Mouse (Mus musculus) adrenal gland, postnatal 10 days (tissue): ENCODE measurements around the gene Ccdc74a. TPM values are rescaled to one million over a fixed set of nuclear protein-coding genes. Genes with fewer than 3 reads are reported as not detected.

Experiments
- DNase-seq: peaks from one replicate; pipeline ENCODE4 v3.0.0; 2021; ENCODE audit warnings: mixed read lengths
- total RNA-seq, 2 experiments: library from RNA; stranded (reverse); gene quantifications; 2 replicates each; pipeline ENCODE4 v1.2.3; 2021

The Ccdc74a gene
- total RNA-seq, 2 experiments from 2014 or later = 2.5 to 3.2 TPM

DNA sequence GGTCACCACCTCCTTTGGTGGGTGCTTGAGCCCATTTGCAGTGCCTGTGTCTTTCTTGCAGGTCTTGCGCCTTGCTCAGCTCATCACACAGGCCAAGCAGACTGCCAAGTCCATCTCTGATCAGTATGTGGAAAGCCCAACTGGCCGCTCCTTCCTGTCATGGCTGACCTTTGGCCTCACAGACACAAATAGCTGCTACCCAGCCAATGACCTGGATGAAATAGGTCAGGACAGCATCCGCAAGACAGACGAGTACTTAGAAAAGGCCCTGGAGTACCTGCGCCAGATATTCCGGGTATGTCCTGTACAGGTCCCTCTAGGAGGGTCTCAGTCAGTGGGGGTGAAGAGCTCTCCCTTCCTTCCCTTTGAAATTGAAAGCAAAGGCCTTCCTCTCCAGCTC is 5.0 kb upstream of the Ccdc74a start:
- DNase-seq = no peak

DNA sequence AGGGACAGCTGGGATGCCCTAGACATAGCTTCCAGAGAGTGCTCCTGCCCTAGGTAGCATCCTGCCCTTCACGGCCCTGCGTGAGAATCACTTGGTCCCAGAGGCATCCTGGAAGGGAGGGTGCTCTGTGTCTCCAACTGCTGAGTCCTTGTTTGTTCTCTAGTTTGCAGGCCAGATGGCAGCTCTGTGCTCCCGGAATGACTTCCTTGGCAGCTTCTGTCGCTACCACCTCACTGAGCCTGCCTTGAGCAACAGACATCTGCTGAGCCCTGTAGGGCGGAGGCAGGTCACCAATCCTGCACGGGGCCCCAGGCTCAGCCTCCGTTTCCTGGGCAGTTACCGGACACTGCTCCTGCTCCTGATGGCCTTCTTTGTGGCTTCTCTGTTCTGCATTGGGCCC is 4.0 kb upstream of the Ccdc74a start:
- no peak for DNase-seq

DNA sequence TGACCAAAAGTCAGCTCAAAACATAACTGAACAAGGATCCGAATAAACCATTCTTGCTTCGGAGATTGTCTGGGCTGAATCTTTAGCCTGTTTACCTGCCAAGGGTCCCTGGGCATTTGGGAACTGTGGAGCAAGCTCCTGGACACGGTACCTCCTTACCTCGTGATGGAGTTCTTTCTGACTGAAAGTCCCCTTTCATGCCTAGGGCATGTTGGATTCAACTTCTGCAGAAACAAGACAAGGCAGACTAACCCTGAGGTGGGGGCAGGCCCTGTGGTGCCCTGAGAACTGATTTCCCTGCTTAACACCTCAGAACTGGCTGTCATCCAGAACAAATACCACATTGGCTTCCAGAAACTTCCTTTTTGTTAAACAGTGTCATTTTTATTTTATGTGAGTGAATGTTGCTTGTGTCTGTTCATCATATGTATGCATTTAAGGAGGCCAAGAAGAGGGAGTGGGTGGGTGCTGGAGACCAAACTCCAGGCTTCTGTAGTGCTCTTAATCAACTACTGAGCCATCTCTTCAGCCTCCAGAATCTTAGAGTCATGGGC is 2.8 kb upstream of the Ccdc74a start:
- no peak for DNase-seq

DNA sequence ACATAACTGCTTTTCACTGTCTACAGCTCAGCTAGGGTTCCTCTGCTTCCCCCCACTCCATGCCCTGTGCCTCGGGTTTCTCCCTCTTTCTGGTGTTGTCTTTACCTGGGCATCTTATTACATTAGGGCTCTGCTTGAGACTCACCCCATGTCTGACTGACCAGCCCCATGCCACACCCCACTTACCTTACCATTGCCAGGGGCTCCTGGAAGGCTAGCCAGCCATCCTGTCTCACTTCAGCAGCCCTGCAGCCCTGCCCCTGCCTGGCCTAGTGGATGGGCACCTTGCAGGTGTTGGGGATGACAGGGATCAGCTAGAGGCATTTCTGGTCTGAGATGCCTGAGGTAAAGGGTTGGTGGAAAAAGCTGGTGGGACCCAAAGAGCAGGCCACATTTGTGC is 886 bp downstream of the Ccdc74a start:
- DNase-seq = no peak

DNA sequence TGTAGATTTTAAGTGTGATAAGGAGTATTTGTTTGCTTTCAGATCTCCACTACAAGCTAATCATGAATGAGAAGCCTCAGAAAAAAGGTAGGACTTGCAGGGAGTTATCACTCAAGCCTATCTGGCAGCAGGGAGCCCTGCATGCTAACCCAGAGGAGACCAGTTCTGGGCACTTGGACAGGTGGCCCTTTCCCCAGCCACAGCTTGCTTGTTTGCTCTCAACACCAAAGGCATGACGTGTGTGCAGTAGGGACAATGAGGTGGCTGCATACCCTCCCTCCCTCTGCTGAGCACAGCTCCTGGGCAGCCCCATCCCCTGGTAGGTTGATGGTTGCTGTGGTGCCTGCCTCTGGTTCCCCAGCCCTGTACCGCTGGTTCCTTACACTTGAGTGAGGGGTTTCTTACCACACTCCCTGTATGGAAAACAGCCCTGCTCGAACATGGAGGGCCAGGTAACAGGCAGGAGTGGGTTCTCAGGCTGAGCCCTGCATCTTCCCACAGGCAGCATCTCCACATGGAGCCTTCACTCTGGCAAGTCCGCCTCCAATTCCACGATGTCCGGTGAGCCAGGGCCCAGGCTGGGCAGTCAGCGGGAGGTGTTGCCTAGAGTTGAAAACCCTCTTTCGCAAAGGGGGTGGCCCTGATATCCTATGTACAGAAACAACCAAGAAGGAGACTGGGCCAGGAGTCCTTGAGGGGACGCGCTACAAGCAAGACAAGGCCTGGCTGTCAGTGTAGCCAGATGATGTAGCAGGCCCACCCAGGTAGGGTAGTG is 1.5 kb downstream of the Ccdc74a start:
- DNase-seq = no peak

DNA sequence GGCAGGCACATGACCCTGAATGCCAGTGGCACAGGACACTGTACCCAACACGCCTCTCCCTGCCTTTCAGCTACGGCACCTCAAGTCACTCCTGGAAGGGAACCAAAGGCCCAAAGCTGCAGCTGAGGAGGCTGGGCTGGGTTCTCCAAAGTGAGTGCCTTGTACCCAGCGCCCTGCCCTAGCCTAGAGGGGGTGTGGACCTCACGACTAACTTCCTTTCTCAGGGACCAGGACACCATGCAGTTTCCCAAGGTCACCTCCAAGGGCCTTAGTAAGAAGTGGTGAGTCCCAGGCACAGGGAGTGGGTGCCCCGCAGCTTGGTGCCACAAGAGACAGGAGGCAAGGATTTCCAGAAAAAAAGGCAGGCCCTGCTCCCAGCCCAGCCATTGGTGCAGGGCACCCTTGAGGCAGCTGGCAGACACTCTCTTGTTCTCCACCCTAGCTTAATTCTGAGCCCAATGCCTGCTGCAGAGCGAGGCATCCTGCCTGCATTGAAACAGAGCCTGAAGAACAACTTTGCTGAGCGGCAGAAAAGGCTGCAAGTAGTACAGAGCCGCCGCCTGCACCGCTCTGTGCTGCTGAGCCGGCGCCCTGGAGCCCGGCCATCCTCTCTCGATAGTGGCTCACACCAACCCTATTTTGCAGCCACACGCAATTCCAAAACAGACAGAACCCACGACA is 3.8 kb downstream of the Ccdc74a start:
- no peak for DNase-seq

DNA sequence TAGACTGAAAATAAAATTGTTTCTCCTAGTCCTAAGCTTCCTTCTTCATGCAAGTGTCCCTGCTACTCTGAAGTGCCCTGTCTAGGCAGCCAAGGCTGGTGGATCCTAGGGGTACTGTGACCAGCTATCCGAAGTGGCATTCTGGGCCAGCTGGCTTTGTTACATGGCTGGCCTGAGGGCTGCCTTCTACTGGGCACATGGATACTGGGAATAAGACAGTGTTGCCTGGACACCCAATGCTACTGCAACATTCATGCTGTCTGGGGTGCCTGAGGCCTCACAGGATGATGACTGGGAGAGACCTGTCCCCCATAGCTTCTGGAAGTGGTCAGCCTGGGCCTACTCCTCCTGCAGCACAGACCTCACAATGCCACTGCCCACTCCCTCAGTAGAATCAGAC is 4.4 kb downstream of the Ccdc74a start:
- DNase-seq = no peak

DNA sequence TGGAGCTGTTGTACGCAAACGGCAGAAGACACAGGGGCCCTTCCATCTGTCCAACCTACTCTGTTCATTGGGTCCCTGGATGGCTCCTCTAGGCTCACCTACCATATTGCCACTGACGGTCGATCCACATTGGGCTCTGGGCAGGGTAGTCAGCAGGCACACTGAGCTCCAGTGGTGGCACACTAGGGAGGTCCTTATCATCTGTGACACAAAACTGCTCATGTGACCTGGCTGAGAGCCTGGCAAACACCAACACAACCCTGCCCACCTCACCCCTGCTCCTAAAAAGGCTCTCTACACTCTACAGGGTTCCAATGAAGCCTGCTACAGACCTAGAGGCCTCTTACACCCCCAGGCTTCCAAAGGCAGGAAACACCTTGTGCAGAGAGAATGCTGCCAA is 6.3 kb downstream of the Ccdc74a start:
- no peak for DNase-seq

DNA sequence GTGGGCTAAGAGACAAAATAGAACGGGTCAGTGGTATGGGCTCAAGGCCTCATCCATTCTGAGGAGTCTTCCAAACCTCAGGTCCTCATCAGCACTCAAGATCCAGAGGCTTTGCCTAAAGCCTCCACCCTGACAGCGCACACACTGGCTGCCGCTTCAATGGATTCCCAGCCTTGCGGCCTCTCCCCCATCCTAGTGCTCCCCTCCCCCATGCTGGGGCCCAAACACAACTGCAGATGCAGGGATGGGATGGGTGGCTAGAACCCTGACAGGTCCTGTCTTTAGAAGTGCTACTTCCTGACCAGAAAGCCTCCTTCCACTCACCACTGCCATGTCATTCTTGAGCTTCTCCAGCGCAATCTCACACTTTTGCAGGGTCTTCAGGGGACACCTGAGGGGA is 7.3 kb downstream of the Ccdc74a start:
- no peak for DNase-seq

DNA sequence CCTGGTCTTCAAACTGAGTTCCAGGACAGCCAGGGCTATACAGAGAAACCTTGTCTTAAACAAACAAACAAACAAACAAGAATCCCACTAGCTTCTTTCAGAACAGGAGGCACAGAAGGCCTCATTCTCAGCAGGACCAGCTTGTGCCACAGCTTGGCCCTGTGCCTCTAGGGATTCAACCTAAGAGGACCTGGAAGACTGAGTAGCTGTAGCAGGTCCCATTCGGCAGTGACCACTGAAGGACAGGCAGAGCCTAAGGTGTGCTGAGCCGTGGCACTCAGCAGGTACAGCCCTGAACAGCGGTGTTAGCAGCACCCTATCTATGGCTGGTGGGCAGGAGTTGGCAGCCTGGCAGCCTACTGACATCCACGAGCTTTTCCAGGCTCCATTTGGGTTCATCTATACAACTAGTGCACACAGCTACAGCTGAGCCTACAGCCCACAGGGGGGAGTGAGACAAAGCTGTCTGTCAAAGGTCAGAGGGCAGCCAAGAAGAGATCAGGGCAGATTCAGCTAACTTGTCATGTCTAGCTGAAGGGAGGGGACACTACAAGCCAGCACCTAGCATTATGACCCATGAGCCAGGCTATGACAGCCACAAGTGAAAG is 8.0 kb downstream of the Ccdc74a start:
- no peak for DNase-seq

DNA sequence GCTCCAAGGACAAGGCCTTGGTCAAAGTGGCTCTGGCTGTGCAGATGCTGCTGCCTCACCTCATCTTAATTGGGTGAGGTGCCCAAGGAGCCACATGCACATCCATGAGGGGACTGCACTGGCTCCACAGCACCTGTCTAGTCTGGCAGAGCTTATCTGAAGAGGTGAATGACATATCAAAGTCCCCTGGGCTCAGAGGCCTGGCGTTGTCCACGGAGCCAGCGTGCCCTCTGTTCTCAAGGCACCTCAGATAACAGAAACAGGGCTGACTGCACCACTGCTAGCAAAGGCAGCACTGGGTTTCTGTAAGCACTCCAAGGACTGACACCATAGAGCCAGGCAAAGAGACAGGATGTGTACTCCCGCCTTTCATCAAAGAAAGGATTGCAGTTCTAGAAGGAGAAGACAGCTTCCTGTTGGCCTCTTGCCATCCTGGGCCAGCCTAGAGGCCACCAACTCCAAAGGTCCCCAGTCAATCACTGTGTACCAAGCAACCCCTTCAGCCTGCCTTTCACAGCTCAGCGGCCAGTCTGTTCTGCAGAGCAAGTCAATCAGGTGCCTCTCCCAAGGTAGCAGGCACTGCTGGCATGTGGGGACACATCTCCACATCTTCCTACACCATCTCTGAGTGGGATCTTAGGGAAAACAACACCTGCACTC is 10.1 kb downstream of the Ccdc74a start:
- peak; percentile 38 for DNase-seq

DNA sequence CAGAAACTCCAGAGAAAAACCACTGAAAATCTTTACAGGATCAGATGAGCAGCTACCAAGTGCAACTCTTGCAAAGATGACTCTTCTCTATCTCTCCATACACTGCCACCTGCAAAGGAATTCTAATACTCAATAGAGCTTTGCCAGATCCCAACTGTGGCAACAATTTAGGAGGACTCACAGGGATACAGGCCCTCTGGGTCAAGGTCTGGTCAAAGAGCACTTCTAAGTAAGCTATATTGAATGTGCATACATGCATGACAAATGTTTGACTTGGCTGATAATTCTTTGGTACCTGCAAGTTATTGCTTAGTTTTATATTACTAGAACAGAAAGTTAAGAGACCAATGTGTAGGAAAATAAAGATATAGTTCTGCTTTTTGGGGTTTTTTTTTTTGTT is 19.3 kb downstream of the Ccdc74a start:
- no peak for DNase-seq

DNA sequence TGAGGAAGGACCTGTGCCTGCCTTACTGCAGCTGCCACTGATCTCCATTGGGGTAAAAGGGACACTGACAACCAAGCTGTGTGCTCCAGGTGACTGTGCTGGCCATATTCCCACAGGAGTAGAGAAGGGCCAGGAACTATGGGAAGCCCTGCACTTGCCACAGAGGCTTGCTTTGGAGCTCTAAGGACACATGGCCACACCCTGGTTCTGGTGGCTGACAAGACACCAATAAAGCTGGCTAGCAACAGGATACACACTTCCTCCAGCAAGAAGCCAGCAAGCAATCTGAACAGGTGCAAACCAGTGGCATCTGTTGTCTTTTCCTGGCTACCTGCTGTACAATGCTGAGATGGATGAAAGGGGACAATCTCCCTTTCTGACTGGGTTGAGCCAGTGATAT is 23.6 kb downstream of the Ccdc74a start:
- DNase-seq = no peak

DNA sequence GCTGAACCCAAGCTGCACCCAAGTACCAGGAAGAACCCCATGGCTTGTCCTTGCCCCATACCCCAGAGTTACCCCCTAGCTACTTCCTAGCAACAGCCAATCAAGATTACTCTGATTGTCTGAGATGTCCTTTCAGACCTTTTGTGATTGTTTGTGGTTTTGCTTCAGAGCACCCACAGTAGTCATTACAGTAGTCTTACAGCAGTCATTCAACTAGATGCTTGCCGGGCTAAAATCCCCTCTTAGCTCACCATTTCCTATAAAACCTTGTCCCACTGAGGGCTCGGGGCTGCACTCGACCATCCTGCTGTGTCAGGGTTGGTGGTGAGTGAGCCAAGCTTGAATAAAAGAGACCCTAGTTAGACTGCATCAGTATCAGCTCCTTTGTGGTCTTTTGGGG is 48.6 kb downstream of the Ccdc74a start:
- no peak for DNase-seq

Other genes with a start within 250 kb of the Ccdc74a start
- gene Snap29, start 240.5 kb upstream of the Ccdc74a start, total RNA-seq = 10 to 100 TPM; 19.8 to 19.9 TPM
- gene Pi4ka, start 240.2 kb upstream of the Ccdc74a start, total RNA-seq = 10 to 100 TPM; 61.7 to 73.1 TPM
- gene Crkl, start 194.5 kb upstream of the Ccdc74a start, total RNA-seq = 10 to 100 TPM; 28.5 to 31.7 TPM
- 1 to 10 TPM; 3.6 to 4.5 TPM for gene Aifm3, start 156.9 kb upstream of the Ccdc74a start, total RNA-seq
- gene Lztr1, start 137.8 kb upstream of the Ccdc74a start, total RNA-seq = 10 to 100 TPM; 60.1 to 70.9 TPM
- gene Thap7, start 115.3 kb upstream of the Ccdc74a start, total RNA-seq = 10 to 100 TPM; 27.1 to 28.4 TPM
- gene Lrrc74b, start 85.2 kb upstream of the Ccdc74a start, total RNA-seq = under 1 TPM; 0.48 to 0.58 TPM
- under 1 TPM; 0.69 to 0.97 TPM for gene P2rx6, start 84.6 kb upstream of the Ccdc74a start, total RNA-seq
- 1 to 10 TPM; 5.5 to 9.0 TPM for gene Slc7a4, start 63.3 kb upstream of the Ccdc74a start, total RNA-seq
- gene Smpd4, start 27.1 kb upstream of the Ccdc74a start, total RNA-seq = 10 to 100 TPM; 24.4 to 28.0 TPM
- gene Med15, start 86.4 kb downstream of the Ccdc74a start, total RNA-seq = 10 to 100 TPM; 42.7 to 55.3 TPM
- gene Klhl22, start 113.1 kb downstream of the Ccdc74a start, total RNA-seq = 10 to 100 TPM; 30.6 to 47.9 TPM
- gene Scarf2, start 150.8 kb downstream of the Ccdc74a start, total RNA-seq = 10 to 100 TPM; 15.0 to 16.7 TPM
- not detected for gene B830017H08Rik, start 186.7 kb downstream of the Ccdc74a start, total RNA-seq
- 1 to 10 TPM; 1.3 to 1.9 TPM for gene Car15, start 191.9 kb downstream of the Ccdc74a start, total RNA-seq
- under 1 TPM; 0.18 to 0.30 TPM for gene Gm20518, start 245.2 kb downstream of the Ccdc74a start, total RNA-seq
- under 1 TPM in 1 of 2 experiments, not detected in 1; 0.06 TPM for gene Tssk1, start 247.8 kb downstream of the Ccdc74a start, total RNA-seq